Mouse (Mus musculus) telencephalon, adult 2 months (tissue): Measurements from ENCODE around the gene Fryl.

Source experiments
- DNase-seq: peaks from one replicate; pipeline ENCODE4 v3.0.0-alpha.2; 2011; ENCODE audit warnings: low read depth, low spot score

Gene Fryl

DNA sequence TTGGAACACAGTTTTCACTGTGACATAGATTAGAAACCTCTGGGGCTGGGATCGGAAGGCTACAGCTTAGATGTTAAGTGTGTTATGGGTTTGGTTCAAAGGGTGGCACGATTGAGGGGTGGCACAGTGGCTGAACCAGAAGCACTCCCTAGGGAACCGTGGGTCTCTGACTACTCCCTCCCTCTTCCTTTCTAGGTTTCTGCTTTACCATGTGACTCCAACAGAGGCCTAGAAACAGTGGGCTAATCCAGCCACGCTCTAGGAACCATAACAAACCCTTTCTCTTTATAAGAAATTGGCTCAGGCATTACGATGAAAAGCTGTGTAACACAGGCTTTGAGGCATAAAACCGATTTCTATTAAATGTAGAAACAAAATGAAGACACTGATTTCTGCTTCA lies 98.9 kb downstream of the Fryl start:
- DNase-seq = no peak

DNA sequence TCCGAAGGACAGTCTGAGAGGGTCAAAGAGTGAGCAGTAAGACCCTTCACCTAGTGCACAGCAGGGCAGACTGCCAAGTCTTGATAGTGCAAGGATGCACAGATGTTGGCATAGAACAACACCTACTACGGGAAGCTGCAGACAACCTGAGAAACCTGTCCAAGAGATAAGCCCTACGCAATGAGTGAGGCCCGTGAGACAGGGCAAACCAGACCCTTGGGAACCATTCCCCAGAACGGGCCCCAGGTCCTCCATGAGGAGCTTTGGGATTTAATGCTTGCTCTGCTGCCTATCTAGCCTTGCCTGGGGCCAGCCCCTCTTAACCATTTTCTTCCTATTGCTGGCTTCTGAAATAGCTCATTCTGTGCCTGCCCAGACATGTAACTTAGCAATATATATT lies 99.4 kb downstream of the Fryl start:
- no peak for DNase-seq

DNA sequence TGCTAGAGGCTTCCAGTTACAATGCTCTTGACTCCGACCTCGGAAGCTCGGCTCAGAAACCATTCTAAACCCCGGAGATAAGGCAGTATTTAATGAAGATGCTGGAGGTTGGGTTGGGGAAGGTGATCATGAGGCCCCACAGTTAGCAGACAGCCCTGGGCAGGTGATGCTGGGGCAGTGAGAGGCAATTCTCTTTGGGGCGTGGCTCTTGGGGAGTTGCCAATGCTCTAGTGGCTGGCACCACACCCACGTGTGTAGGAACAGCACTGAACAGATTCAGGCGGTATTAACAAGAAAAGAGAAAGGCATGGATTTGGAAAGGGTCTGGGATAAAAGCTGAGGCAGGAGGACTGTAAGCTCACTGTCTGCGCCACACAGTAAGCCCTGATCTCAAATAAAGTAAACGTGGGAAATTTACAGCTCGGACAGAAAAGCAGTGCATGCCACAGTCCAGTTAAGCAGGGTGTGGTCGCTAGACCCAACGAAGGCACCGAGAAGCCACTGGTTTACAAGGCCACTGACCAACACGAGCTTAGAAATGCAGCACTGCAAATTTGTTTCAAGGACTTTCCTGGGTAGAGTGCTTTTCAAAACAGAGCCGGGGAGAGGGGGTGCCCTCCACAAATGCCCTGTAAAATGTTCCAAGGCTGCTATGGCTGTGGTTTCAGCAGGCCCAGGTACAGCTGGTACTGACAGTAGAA lies 100.0 kb downstream of the Fryl start:
- DNase-seq = no peak

GRCm38 (mm10) chr5:73153802-73154465 lies 102.5 kb downstream of the Fryl start:
- no peak for DNase-seq

GRCm38 (mm10) chr5:73152206-73152605 lies 104.2 kb downstream of the Fryl start:
- no peak for DNase-seq

DNA sequence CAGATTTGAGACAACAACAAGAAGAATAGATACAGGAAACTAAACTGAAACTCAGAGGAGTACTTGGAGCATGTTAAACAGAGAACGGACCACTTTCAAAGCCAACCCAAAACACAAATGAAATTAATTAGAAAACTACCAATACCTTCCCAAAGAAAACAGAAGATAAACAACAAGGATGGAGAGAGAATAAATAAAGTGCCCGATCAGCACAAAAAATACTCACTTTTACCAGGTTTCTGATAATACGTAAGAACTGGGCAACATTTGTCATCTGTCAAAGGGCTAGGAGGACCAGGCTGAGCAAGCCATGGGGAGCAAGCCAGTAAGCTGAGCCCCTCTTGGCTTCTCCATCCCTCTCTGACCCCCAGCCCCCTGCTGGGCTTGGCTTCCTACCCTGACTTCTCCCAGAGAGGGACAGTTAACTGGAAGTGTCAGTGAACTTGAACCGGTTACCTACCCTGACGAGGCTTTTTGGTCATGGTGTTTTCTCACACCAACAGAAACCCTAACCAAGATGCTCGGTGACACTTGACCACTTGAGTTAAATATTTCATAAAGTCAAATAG lies 105.5 kb downstream of the Fryl start:
- no peak for DNase-seq

GRCm38 (mm10) chr5:73144987-73145386 lies 111.4 kb downstream of the Fryl start:
- no peak for DNase-seq

- DNase-seq = no peak
Measured at GRCm38 (mm10) chr5:73141712-73142111, 114.7 kb downstream of the Fryl start.

DNA sequence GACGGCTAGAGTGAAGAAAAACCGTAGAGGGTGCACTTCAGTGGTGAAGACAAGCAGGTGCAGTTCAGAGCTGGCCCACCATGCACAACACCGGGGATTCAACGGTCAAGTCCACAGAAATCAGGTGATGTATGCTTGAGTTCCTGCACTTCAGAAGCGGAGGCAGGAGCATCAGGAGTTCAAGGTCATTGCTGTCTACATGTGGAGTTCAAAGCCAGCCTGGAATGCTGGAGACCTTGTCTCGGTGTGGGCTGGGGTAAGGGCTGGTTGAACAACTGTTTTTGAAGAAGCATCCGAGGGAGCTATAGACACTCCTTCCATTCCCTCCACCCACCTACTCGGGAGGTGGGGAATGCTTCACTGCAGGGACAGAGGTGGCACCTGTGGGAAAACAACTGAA lies 115.3 kb downstream of the Fryl start:
- DNase-seq = no peak

DNA sequence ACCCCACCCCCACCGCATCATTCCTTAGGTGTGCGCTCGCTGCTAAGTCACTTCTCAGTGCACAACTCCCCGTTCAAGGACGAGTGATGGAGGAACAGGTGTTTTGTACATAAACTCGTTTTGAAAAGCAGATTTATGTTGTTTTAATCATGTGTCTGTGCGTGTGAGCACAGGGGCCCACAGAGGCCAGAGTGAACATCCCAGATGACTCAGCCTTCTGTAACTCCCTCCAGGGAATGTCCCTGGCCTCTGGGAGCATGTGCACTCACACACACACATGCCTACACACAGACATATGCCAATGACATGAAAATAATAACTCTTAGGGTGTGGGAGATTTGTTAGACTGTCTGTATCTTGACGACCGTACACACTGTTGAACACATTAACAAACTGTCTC lies 118.9 kb downstream of the Fryl start:
- DNase-seq = no peak

- no peak for DNase-seq
Measured at GRCm38 (mm10) chr5:73135959-73136358, 120.5 kb downstream of the Fryl start.

GRCm38 (mm10) chr5:73135131-73135530 lies 121.3 kb downstream of the Fryl start:
- no peak for DNase-seq

GRCm38 (mm10) chr5:73133833-73134185 lies 122.6 kb downstream of the Fryl start:
- DNase-seq = peak; percentile 46

- DNase-seq = no peak
Measured at GRCm38 (mm10) chr5:73132998-73133832, 123.2 kb downstream of the Fryl start.

DNA sequence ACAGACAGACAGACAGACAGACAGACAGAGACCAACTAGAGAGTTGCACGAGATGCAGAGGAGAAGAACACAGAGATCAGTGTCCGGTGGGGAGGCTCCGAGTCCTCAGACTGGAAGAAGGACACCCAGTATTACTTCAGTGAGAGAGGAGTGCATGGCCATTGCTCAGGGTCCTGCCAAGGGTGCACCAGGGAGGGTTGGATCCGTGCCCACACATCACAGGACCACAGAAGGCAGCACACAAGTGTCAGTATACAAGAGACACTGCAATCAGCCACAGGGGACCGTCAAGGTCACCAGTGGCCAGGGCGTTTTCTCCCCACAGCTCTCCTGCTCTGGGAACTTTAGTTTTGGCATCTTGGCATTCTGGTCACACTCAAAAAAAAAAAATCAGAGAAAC lies 125.4 kb downstream of the Fryl start:
- DNase-seq = no peak

DNA sequence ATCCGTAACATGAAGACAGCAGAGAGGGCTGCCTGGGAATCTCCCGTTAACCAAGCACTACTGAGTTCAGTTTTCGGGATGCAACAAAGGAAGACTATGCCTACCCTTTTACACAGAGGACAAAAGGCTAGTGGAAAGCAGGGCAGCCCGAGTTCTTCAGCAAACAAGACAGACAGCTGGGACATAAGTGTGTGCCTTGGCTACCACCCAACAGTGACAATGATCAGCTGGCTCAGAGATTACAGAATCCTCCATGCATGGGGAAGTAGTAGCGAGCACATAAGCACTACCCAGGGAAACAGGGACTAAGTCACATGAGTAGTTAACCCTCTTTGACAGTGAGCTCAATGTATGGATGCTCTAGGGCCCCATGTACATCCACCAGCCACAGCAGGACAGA lies 126.5 kb downstream of the Fryl start:
- peak; percentile 55 for DNase-seq

GRCm38 (mm10) chr5:73119969-73120725 lies 136.3 kb downstream of the Fryl start:
- peak; percentile 50 for DNase-seq

GRCm38 (mm10) chr5:73119524-73119923 lies 136.9 kb downstream of the Fryl start:
- DNase-seq = no peak

DNA sequence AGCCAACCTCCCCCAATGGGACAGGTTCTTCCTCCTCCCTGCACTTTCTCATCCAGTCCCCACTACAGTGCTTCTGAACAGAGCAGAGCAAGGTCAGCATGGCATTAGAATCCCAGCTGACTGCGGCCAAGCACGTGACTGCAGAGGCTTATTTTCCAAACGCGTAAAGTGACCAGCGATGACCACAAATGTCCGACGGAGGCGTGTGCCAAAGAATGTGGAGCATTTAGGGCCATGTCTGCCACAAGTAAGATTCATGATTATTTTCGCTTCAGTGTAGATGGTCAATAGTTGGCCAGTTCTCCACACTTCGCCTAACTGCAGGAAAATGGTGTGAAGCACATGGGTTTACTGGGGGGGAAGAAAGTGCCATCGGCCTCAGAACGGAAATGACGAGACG lies 137.6 kb downstream of the Fryl start:
- DNase-seq = no peak

DNA sequence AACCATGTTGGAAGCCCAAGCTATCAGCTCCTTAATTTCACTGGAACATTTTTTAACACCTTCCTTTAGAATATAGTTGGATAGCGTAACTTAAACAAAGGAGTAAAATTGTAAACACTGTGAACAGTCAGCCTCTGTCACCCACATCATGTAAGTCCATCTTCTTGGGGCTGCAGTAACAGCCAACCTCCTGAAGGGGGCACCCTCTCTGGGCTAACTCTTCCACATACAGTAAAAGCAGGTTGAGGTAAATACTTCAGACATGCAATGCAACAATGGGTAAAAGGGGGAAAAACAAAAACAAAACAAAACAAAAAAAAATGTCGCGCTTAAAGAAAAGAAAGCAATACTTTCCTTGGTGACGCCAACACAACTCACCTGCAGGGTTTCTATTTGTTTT lies 141.5 kb downstream of the Fryl start:
- no peak for DNase-seq

DNA sequence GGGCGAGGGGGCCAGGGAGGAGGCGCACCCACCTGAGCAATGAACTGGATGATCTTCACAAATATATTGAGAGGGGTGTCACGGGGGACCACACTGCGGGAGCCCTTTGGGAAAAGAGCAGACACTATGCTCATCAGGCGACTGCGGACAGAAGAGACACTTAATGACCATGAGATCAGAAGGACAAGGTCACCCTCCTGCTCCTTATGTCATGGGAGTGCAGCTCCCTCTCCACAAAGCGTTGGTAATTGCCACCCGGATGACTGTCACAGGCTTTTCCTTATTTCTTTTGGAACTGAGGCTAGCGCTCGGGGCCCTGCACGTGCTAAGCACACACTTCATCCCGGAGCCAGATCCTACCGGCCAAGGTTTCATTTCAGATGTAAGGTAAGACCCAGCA lies 144.1 kb downstream of the Fryl start:
- no peak for DNase-seq

GRCm38 (mm10) chr5:73103657-73104056 lies 152.8 kb downstream of the Fryl start:
- no peak for DNase-seq
